Mouse (Mus musculus) gastrocnemius, adult 8-10 months (tissue): ENCODE results near the gene Sec11a. TPM values are rescaled to one million over a fixed set of nuclear protein-coding genes. Genes with fewer than 3 reads are reported as not detected.

Experiments used
- DNase-seq, 2 experiments: peaks; one replicate each; pipeline ENCODE4 v3.0.0; 2022; ENCODE audit warnings: low spot score in 2 of 2
- total RNA-seq, 4 experiments: library from RNA; stranded (reverse); gene quantifications; 2 replicates each; pipeline ENCODE4 v1.2.4; 2022

Gene Sec11a
- total RNA-seq, 4 experiments from 2014 or later: 24.9 to 33.7 (median 25.5) TPM

- peak; percentile 77 to 80 for DNase-seq
Measured at GRCm38 (mm10) chr7:80860729-80861274, 86.8 kb downstream of the Sec11a start, which contains the start of gene Zscan2. Gene Zscan2, plus strand, starts transcription at chr7:80860920.

- DNase-seq: peak in 1 of 2 experiments; percentile 18
Measured at GRCm38 (mm10) chr7:80860227-80860626, 87.4 kb downstream of the Sec11a start.

- peak; percentile 50 to 57 for DNase-seq
Measured at GRCm38 (mm10) chr7:80857181-80857580, 90.4 kb downstream of the Sec11a start.

GRCm38 (mm10) chr7:80855316-80855715, 92.3 kb downstream of the Sec11a start:
- no peak for DNase-seq

Other genes starting within 250 kb of the Sec11a start
- gene Iqgap1, start 121.8 kb downstream of the Sec11a start, total RNA-seq: 10 to 100 TPM in 2 of 4 experiments, 1 to 10 TPM in 2; 6.3 to 12.7 (median 10.6) TPM
- 1 to 10 TPM; 1.8 to 2.4 (median 2.0) TPM for gene Zscan2, start 86.9 kb downstream of the Sec11a start, total RNA-seq
- 1 to 10 TPM; 2.4 to 6.0 (median 3.8) TPM for gene Wdr73, start 46.5 kb downstream of the Sec11a start, total RNA-seq
- gene Nmb, start 42.7 kb downstream of the Sec11a start, total RNA-seq: 1 to 10 TPM; 2.4 to 5.0 (median 4.0) TPM
- 10 to 100 TPM in 3 of 4 experiments, 1 to 10 TPM in 1; 9.1 to 14.1 (median 12.1) TPM for gene Zfp592, start 45.9 kb upstream of the Sec11a start, total RNA-seq
- gene Alpk3, start 109.8 kb upstream of the Sec11a start, total RNA-seq: 100 to 1,000 TPM; 273 to 345 (median 299) TPM
- gene Slc28a1, start 167.0 kb upstream of the Sec11a start, total RNA-seq: under 1 TPM; 0.07 to 0.25 (median 0.14) TPM